Mouse (Mus musculus) neural tube, embryonic 11.5 days (tissue): ENCODE data around the gene Pcyt2. TPM values are rescaled to one million over a fixed set of nuclear protein-coding genes. Genes with fewer than 3 reads are reported as not detected.

Experiments used
- ATAC-seq: fragments of 200-750 bp; cut with Nextera tagmentation; 2 replicates; pipeline ENCODE4 v1.8.0; 2017; ENCODE audit warnings: moderate number of reproducible peaks, mild to moderate bottlenecking, moderate TSS enrichment, moderate library complexity; ENCODE audit not compliant: insufficient read depth, low FRiP score, low TSS enrichment
- DNase-seq: peaks from one replicate; pipeline ENCODE4 v3.0.0-alpha.2; 2015; ENCODE audit warnings: low spot score
- H3K27ac ChIP-seq: fragments of 300-500 bp; sonication (generic); 2 replicates; pipeline ENCODE4 v1.5.1; 2014; ENCODE audit warnings: low read depth, mild to moderate bottlenecking, low read length
- H3K27me3 ChIP-seq: fragments of 300-500 bp; sonication (generic); 2 replicates; pipeline ENCODE4 v1.6.1; 2014; ENCODE audit warnings: mild to moderate bottlenecking, low read length, mixed read lengths; ENCODE audit not compliant: control insufficient read depth, insufficient read depth
- H3K36me3 ChIP-seq: fragments of 300-500 bp; sonication (generic); 2 replicates; pipeline ENCODE4 v1.6.1; 2014; ENCODE audit warnings: mild to moderate bottlenecking, low read length, moderate library complexity, mixed read lengths; ENCODE audit not compliant: control insufficient read depth, insufficient read depth
- H3K4me1 ChIP-seq: fragments of 300-500 bp; sonication (generic); 2 replicates; pipeline ENCODE4 v1.6.1; 2014; ENCODE audit warnings: low read length, mixed read lengths; ENCODE audit not compliant: control insufficient read depth, insufficient read depth
- H3K4me2 ChIP-seq: fragments of 300-500 bp; sonication (generic); 2 replicates; pipeline ENCODE4 v1.6.1; 2014; ENCODE audit warnings: low read depth, mild to moderate bottlenecking, moderate library complexity
- H3K4me3 ChIP-seq: fragments of 300-500 bp; sonication (generic); 2 replicates; pipeline ENCODE4 v1.5.1; 2014; ENCODE audit warnings: low read depth, low read length
- H3K9ac ChIP-seq: fragments of 300-500 bp; sonication (generic); 2 replicates; pipeline ENCODE4 v1.6.1; 2014; ENCODE audit warnings: mild to moderate bottlenecking, low read length
- H3K9me3 ChIP-seq: fragments of 300-500 bp; sonication (generic); 2 replicates; pipeline ENCODE4 v1.6.1; 2016; ENCODE audit warnings: low read length; ENCODE audit not compliant: control insufficient read depth
- WGBS: fragments of 180-500 bp; shearing (Covaris S2); extraction: QIAGEN DNeasy Blood & Tissue Kit; methylation state at CpG from one replicate; pipeline ENCODE4 v1.1.7; 2014; 5-methylcytosine and 5-hydroxymethylcytosine counted together
- polyA plus RNA-seq: library from polyadenylated mRNA; unstranded; fragments of >200 nt; fragmentation: Nextera tagmentation; extraction: Ambion mirVana; gene quantifications from 2 replicates; pipeline ENCODE4 v1.2.1, GENCODE M21; 2014

Pcyt2 gene
- polyA plus RNA-seq, 1 experiment from 2014 or later = 118 TPM

DNA sequence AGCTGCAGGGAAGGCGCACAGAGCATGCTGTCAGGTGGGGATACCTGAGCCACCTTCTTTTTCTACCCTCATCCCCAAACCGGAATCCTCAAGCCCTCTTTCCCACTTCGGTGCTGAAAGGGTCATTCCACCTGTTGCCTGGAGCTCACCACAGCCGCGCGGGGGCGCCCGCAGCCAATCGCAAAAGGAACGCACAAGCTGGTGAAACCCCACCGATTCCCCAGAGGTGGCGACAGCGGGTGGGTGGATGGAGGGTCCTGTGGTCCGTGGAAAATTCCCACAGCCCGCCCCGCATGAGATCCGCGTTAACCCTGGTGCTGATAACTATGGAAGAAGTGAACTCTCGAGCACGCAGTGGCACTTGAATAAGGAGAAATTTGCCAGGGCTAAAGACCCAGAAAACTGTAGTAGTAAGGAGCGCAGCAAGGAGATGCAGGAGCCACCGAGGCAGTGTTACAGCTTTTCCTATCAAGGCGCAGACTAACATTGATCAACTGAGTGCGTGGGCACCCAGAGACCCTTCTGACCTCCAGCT lies 41.2 kb upstream of the Pcyt2 start:
- peaks cover 43% of the 10 kb centered on the region for H3K27me3 ChIP-seq
- H3K9me3 ChIP-seq = no peaks in the 10 kb centered on the region
- peaks cover 14% of the 10 kb centered on the region for H3K4me1 ChIP-seq
- DNase-seq (peak; percentile 83), ATAC-seq (no peak)
- no peak overlapping the region; the same call in 1 of the 2 replicates for H3K4me2 ChIP-seq
- 4% methylated on average over 24 of the region's 24 CpGs for whole genome bisulfite sequencing
- no peak overlapping the region for H3K9ac ChIP-seq
- H3K27ac ChIP-seq = no peak overlapping the region
- no peak overlapping the region for H3K4me3 ChIP-seq
- no peaks in the 10 kb centered on the region for H3K36me3 ChIP-seq

DNA sequence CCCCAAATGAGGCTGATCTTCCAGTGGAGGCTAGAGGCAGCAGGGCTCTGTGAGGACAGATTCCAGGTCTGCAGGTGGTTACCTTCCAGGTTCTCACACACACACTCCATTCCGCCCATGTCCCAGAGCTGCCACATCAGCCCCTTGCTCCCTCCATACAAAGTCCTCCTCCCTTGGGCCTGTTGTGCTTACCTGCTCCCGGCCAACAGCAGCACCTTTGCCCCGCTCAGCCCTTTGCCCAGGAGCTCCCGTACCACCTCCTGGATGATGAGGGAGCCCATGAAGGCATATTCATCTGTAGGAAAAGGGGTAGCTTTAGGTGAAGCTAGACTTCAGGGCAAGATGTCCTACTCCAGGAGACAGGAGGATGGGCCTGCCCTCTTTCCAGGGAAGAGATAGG lies 39.6 kb upstream of the Pcyt2 start:
- Histone ChIP-seq H3K9ac (no peak overlapping the region), H3K27me3 (peaks cover 41% of the 10 kb centered on the region), H3K9me3 (no peaks in the 10 kb centered on the region), H3K4me1 (peaks cover 14% of the 10 kb centered on the region), H3K4me3 (no peak overlapping the region), H3K27ac (no peak overlapping the region), H3K36me3 (no peaks in the 10 kb centered on the region), H3K4me2 (no peak overlapping the region)
- 84% methylated on average over 4 of the region's 4 CpGs for WGBS
- no peak for DNase-seq
- no peak for ATAC-seq

DNA sequence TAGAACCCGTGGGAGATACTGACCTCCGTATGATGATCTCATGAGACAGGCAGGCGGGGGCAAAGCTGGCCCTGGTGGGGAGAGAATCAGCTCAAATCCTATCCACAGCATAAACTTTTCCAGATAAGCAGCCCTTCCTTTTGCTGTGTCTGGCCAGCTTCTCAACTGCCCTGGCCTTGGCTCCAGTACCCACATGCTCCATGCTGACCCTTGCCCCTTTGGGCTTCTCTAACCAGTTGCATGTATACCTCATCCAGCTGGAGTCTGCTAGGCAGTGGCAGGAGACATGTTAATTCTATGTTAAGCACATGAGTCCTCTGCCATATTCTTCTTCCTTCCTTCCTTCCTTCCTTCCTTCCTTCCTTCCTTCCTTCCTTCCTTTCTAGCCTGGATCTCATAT lies 37.0 kb upstream of the Pcyt2 start:
- peaks cover 16% of the 10 kb centered on the region for H3K27me3 ChIP-seq
- H3K4me2 ChIP-seq = no peak overlapping the region
- no peaks in the 10 kb centered on the region for H3K36me3 ChIP-seq
- DNase-seq = no peak
- ATAC-seq = no peak
- 94% methylated on average over 3 of the region's 3 CpGs for WGBS
- no peaks in the 10 kb centered on the region for H3K9me3 ChIP-seq
- H3K4me3 ChIP-seq = no peak overlapping the region
- no peak overlapping the region for H3K9ac ChIP-seq
- H3K4me1 ChIP-seq = no peaks in the 10 kb centered on the region
- H3K27ac ChIP-seq = no peak overlapping the region

DNA sequence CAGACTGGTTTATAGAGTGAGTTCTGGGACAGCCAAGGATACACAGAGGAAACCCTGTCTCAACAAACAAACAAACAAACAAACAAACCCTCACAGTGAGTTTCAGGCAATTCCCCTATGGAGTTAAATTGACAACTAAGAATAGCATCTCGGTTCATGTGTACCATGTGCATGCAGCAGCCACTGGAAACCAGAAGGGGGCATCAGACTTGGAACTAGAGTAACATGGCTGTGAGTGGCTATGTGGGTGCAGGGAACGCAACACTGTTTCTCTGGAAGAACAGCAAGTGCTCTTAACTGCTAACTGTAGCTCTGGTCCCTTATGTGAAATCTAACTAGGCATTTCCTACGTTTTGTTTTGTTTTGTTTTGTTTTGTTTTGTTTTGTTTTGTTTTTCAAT lies 34.1 kb upstream of the Pcyt2 start:
- no peaks in the 10 kb centered on the region for H3K9me3 ChIP-seq
- no peak overlapping the region for H3K27ac ChIP-seq
- DNase-seq (no peak), ATAC-seq (no peak)
- no peaks in the 10 kb centered on the region for H3K27me3 ChIP-seq
- H3K4me1 ChIP-seq = peaks cover 7% of the 10 kb centered on the region
- H3K4me3 ChIP-seq = no peak overlapping the region
- WGBS = 83% methylated on average over 3 of the region's 3 CpGs
- H3K36me3 ChIP-seq = no peaks in the 10 kb centered on the region
- H3K4me2 ChIP-seq = no peak overlapping the region
- H3K9ac ChIP-seq = no peak overlapping the region

DNA sequence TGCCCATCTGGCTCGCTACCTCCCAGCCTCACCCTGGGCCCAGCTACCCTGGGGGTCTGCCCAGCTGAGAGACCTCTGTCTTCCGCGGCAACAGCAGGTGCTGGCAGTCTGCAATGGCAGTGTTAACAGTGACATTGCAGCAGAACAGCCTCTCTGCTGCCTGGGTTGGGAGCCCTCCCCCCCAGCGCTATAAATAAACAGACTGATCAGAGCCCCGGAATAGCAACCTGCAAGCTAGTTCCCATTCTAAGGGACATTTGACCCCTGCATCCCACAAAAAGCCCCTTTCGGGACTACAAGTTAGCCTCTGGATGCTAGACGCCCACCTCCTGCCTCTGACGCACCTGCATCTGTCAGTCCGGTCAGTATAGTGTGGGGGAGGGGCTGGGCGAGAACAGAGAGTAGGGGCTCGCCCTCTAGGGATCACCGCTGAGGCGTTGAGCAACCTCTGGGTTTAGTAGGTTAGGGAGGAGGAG lies 30.3 kb upstream of the Pcyt2 start, which contains the start of gene Myadml2:
TSS of gene Myadml2 (minus strand) at position 158 of the 476 bp plus-strand sequence.
- H3K4me2 ChIP-seq = peak within 1 kb of the TSS; percentile 40
- no peak for ATAC-seq
- H3K4me3 ChIP-seq = peak within 1 kb of the TSS; percentile 4; the same call in 1 of the 2 replicates
- 2% methylated on average over 13 of the region's 13 CpGs for WGBS
- no peak within 1 kb of the TSS for H3K27ac ChIP-seq
- peak within 1 kb of the TSS; percentile 12; the same call in 1 of the 2 replicates for H3K9ac ChIP-seq
- DNase-seq = peak; percentile 44
- H3K36me3 ChIP-seq = no peaks in the 10 kb centered on the region
- no peaks in the 10 kb centered on the region for H3K9me3 ChIP-seq
- no peaks in the 10 kb centered on the region for H3K27me3 ChIP-seq
- H3K4me1 ChIP-seq = peaks cover 7% of the 10 kb centered on the region

DNA sequence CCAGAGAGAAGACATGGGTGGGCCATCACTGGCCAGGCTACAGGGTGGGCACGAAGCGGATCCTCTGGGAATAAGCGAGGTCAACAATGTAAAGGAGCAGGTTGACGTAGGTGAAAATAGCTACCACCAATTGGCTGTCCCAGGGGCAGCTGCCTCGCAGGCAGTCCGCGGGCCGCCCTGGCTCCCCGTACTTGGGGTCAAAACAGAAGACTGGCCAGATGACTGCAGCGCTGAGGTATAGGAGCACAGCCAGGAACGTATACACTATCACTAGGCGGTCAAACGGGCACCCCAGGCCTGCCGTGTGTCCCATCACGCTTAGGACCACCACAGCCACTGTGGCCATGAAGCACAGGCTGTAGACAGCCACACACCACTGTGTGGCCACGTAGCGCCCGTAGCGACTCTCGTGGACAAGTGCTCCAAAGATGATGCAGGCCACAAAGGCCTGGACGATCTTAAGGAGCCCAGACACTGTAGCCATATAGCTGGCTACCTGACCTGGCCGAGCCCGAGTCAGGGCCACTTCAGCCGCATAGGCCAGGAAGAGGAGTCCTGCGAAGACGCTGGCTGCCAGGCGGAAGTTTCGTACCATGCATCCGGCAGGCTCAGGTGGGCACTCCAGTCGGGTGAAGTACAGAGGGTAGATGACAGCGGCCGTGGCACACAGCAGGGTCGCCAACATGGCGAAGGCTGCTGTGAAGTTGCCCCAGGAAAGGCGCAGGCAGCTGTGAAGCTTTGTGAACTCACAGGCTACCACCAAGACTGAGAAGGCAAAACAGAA lies 29.5 kb upstream of the Pcyt2 start:
- DNase-seq = no peak
- 80% methylated on average over 35 of the region's 35 CpGs for WGBS
- no peak for ATAC-seq
- Histone ChIP-seq H3K36me3 (no peaks in the 10 kb centered on the region; the same call in 1 of the 2 replicates), H3K4me3 (no peak overlapping the region), H3K9me3 (no peaks in the 10 kb centered on the region), H3K9ac (no peak overlapping the region), H3K27me3 (no peaks in the 10 kb centered on the region), H3K4me1 (peaks cover 15% of the 10 kb centered on the region), H3K27ac (no peak overlapping the region), H3K4me2 (no peak overlapping the region; the same call in 1 of the 2 replicates)

DNA sequence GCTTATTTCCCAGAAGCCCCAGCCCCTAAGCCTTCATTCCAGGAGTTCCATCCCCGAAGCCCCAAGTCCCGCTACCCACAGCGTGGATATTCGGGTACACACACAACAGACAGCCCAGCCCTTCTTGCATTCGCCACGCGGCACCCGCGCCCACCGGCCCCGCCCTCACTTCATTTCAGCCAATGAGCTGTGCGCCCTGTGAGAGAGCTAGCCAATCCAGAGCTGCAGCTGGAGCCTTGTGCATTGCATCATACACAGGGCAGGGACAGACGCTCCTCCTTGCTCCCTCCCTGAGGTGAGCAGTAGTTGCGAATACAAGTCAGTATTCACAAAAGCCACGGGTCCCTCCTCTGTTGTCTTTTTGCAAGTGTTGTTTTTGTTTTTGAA lies 25.9 kb upstream of the Pcyt2 start, which contains the start of gene Pycr1:
TSS of gene Pycr1 (minus strand) at position 169 of the 387 bp plus-strand sequence.
- peak within 1 kb of the TSS; percentile 46 for H3K4me3 ChIP-seq
- H3K4me1 ChIP-seq = peaks cover 16% of the 10 kb centered on the region
- WGBS = under 1% methylated on average over 15 of the region's 15 CpGs
- no peaks in the 10 kb centered on the region for H3K27me3 ChIP-seq
- peak; percentile 92 for DNase-seq
- no peak within 1 kb of the TSS for H3K27ac ChIP-seq
- ATAC-seq = peak; percentile 100
- no peaks in the 10 kb centered on the region; the same call in 1 of the 2 replicates for H3K36me3 ChIP-seq
- peak within 1 kb of the TSS; percentile 68 for H3K9ac ChIP-seq
- peak within 1 kb of the TSS; percentile 84 for H3K4me2 ChIP-seq
- H3K9me3 ChIP-seq = no peaks in the 10 kb centered on the region

DNA sequence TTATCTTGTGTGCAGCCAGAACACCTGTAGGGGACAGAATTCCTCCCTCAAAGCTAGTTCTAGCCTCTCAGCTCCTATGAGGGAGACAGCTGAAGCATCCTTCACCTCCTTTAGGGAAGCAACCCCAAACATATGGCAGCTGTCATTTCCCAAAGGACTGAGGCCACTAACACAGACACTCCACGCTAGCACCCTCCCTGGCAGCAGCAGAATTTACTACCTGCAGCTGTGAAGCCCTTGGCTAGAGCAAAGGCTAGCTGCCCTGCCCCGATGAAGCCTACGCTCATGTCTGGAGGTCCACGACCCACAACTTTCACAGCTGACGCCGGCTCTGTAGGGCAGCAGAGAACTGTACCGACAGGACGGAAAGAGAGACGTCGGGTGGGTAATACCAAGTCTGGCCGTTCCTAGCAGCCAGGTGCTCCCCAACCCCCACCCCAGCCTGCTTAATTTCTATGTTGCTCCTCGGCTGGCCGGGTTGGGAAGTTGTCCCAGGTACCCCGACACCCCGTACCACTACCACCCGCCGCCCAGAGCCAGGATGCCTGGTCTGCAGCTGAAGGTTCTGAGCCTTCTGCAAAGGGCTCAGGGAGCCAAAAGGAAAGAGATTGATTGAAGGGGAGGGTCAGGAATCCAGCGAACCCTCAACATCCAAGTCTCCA lies 25.3 kb upstream of the Pcyt2 start:
- Histone ChIP-seq H3K9ac (peak overlapping the region; percentile 68), H3K4me3 (peak overlapping the region; percentile 46), H3K36me3 (no peaks in the 10 kb centered on the region; the same call in 1 of the 2 replicates), H3K9me3 (no peaks in the 10 kb centered on the region), H3K4me2 (peak overlapping the region; percentile 84), H3K27ac (no peak overlapping the region), H3K4me1 (peaks cover 13% of the 10 kb centered on the region), H3K27me3 (no peaks in the 10 kb centered on the region)
- WGBS = 3% methylated on average over 18 of the region's 18 CpGs
- DNase-seq (no peak), ATAC-seq (peak; percentile 39)
